Mouse (Mus musculus): ENCODE measurements around the gene Cd83. TPM values are rescaled to one million over a fixed set of nuclear protein-coding genes. Genes with fewer than 3 reads are reported as not detected.

Gene Cd83
- polyA plus RNA-seq, 1 experiment from 2014 or later = 6.0 TPM

DNA sequence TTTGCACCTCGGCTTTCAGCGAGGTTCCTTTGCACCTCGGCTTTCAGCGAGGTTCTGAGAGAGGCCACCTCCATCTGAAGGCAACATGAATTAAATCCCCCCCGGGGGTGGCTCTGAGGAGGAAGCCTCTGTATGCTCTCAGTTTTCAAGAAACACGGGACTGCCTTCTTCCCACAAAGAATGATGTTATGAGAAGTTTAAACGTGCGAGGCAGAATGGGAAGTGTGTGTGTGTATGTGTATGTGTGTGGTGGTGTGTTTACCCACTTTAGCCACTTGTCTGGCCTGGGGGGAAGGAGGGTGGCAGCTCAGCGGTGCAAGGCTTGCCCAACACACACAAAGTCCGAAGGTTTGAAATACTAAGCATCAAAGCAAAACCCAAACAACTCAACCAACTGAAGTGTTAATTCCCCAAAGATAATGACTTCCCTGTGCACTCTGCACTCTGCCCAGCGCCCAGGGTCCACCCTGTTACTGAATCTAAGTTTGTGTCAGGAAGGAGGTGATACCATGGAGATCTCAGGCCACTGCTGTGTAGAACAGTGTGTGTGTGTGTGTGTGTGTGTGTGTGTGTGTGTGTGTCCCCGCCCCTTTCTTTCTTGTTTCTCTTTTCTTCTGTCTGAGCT lies 1.7 kb downstream of the Cd83 start:
- ATAC-seq (ENCODE audit: low FRiP score) (no peak), DNase-seq (ENCODE audit: low spot score, missing footprints) (peak; percentile 88)
- Histone ChIP-seq H3K9me3 (ENCODE audit: control insufficient read depth, low read length) (no peaks in the 10 kb centered on the region), H3K4me1 (ENCODE audit: control insufficient read depth, insufficient read depth, low read length) (peaks cover 10% of the 10 kb centered on the region; the same call in 1 of the 2 replicates), H3K4me3 (ENCODE audit: low read depth, low read length) (no peak overlapping the region), H3K4me2 (no peak overlapping the region; the same call in 1 of the 2 replicates), H3K9ac (ENCODE audit: low read length) (no peak overlapping the region), H3K27ac (ENCODE audit: low read depth, low read length) (no peak overlapping the region), H3K36me3 (ENCODE audit: control insufficient read depth, insufficient read depth, low read length) (no peaks in the 10 kb centered on the region), H3K27me3 (ENCODE audit: control insufficient read depth, insufficient read depth, low read length) (peaks cover 9% of the 10 kb centered on the region)
- WGBS = 38% methylated on average over 12 of the region's 12 CpGs

DNA sequence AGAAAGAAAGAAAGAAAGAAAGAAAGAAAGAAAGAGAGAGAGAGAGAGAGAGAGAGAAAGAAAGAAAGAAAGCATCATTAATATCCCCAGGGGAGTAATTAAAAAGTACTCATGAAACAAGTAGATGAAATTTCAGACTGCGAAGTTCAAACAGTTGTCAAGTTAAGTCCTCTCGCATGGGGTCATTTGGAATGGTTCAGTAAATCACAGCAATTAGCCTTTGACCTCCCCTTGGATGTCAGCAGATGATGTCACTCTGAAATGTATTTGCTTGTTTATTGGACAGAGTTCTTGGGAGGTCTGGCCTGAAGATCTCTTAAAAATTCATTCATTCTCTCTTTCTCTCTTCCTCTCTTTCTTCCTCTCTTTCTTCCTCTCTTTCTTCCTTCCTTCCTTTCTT lies 2.7 kb downstream of the Cd83 start:
- Histone ChIP-seq H3K4me1 (ENCODE audit: control insufficient read depth, insufficient read depth, low read length) (peaks cover 10% of the 10 kb centered on the region; the same call in 1 of the 2 replicates), H3K4me3 (ENCODE audit: low read depth, low read length) (no peak overlapping the region), H3K9me3 (ENCODE audit: control insufficient read depth, low read length) (no peaks in the 10 kb centered on the region), H3K9ac (ENCODE audit: low read length) (no peak overlapping the region), H3K27me3 (ENCODE audit: control insufficient read depth, insufficient read depth, low read length) (peaks cover 9% of the 10 kb centered on the region), H3K27ac (ENCODE audit: low read depth, low read length) (no peak overlapping the region), H3K4me2 (no peak overlapping the region), H3K36me3 (ENCODE audit: control insufficient read depth, insufficient read depth, low read length) (no peaks in the 10 kb centered on the region)
- DNase-seq (ENCODE audit: low spot score, missing footprints) (no peak), ATAC-seq (ENCODE audit: low FRiP score) (no peak)
- WGBS = 54% methylated on average over 2 of the region's 2 CpGs

DNA sequence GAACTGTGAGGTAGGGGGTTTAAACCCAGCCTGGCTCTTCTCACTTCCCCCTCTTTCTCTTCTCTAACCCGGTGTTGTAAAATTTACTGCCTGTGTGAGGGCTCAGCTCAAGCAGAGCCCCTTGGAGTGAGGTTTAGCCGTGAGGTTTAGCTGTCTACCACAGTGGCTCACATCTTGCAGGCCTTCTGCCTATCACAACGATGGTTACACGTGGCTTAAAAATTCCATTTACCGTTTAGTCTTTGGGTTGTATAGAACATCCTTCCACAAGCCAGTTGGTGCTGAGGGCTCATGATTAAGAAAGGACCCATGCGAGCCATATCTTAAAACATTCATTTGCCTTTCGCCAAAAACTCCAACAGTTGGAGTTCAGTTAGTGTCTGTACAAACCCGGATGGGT lies 3.5 kb downstream of the Cd83 start:
- Histone ChIP-seq H3K9ac (ENCODE audit: low read length) (no peak overlapping the region), H3K27me3 (ENCODE audit: control insufficient read depth, insufficient read depth, low read length) (peaks cover 9% of the 10 kb centered on the region), H3K4me1 (ENCODE audit: control insufficient read depth, insufficient read depth, low read length) (peaks cover 10% of the 10 kb centered on the region; the same call in 1 of the 2 replicates), H3K4me2 (no peak overlapping the region), H3K27ac (ENCODE audit: low read depth, low read length) (no peak overlapping the region), H3K4me3 (ENCODE audit: low read depth, low read length) (no peak overlapping the region), H3K9me3 (ENCODE audit: control insufficient read depth, low read length) (no peaks in the 10 kb centered on the region), H3K36me3 (ENCODE audit: control insufficient read depth, insufficient read depth, low read length) (no peaks in the 10 kb centered on the region)
- DNase-seq (ENCODE audit: low spot score, missing footprints) (no peak), ATAC-seq (ENCODE audit: low FRiP score) (no peak)
- WGBS = 87% methylated on average over 8 of the region's 8 CpGs

DNA sequence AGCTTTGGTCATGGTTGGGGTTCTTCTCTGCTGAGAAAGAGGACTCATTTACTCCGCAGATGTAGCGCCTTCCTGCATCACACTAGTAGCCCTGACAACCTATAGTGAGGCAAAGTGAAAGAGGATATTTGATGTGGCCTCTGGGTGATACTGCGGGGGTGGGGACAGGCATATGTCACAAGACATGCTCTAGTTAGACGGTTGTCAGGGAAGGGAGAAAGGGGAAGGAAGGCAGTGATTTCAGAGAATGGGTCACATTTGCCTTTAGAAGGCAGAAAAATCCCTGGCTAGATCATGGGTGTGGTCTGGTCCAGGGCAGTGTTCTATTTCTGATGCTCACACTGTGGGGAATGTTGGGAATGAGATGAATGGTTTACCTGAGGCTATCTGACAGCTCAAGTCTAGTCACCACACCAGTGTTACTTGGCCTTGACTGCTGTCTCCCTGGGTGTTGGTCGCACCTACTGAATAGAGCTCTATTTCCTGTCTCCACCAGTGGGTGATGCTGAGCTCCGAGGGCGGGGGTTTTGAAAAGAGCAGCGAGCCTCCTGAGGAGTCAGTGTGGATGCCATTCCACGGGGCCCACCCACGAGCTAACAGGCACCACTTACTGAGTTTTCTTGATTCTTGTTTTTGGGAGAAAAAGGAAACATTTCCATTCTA lies 4.5 kb downstream of the Cd83 start:
- H3K27ac ChIP-seq (ENCODE audit: low read depth, low read length) = no peak overlapping the region
- ATAC-seq (ENCODE audit: low FRiP score) (no peak), DNase-seq (ENCODE audit: low spot score, missing footprints) (no peak)
- no peaks in the 10 kb centered on the region for H3K9me3 ChIP-seq (ENCODE audit: control insufficient read depth, low read length)
- H3K27me3 ChIP-seq (ENCODE audit: control insufficient read depth, insufficient read depth, low read length) = peaks cover 9% of the 10 kb centered on the region
- H3K4me3 ChIP-seq (ENCODE audit: low read depth, low read length) = no peak overlapping the region
- H3K9ac ChIP-seq (ENCODE audit: low read length) = no peak overlapping the region
- 84% methylated on average over 10 of the region's 10 CpGs for WGBS
- peaks cover 10% of the 10 kb centered on the region; the same call in 1 of the 2 replicates for H3K4me1 ChIP-seq (ENCODE audit: control insufficient read depth, insufficient read depth, low read length)
- H3K4me2 ChIP-seq = no peak overlapping the region
- H3K36me3 ChIP-seq (ENCODE audit: control insufficient read depth, insufficient read depth, low read length) = no peaks in the 10 kb centered on the region

DNA sequence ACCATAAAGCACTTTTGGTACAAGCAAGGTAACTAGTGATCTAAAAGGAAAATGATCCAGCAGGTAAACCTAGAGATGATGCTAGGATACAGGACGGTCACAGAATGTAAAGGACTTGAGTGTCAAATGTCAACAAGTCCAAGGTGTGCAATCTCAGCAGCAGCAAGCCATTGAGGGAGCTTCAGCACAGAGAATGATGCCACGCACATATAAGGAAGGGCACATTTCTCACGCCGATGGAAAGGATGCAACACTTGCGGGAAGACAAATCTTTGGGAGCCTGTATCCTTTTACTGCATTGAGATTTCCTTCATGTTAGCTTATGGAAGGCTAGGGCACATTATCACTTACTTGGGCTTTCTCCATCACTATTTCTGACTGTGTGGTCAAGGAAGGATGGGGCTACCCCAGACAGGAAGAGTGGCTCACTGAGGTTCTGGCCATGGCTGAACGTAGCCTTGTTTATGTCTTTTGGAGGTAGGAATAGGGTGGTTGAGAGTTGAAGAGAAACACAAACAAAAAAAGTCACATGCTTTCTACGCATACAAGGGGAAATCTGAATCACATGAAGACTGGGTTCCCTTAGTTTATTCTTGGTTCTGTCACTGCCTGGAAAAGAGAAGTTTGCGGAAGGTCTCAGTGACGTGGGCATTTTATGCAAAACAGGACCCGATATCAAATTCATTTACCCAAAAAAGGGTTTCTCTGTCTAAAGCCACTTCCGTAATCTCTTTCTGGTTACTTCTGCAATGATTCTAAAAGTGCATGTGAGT lies 5.8 kb downstream of the Cd83 start:
- no peak overlapping the region for H3K9ac ChIP-seq (ENCODE audit: low read length)
- DNase-seq (ENCODE audit: low spot score, missing footprints) = no peak
- no peak overlapping the region for H3K4me2 ChIP-seq
- peaks cover 4% of the 10 kb centered on the region for H3K27me3 ChIP-seq (ENCODE audit: control insufficient read depth, insufficient read depth, low read length)
- WGBS = 93% methylated on average over 11 of the region's 11 CpGs
- H3K27ac ChIP-seq (ENCODE audit: low read depth, low read length) = no peak overlapping the region
- no peaks in the 10 kb centered on the region for H3K9me3 ChIP-seq (ENCODE audit: control insufficient read depth, low read length)
- no peaks in the 10 kb centered on the region for H3K36me3 ChIP-seq (ENCODE audit: control insufficient read depth, insufficient read depth, low read length)
- no peak for ATAC-seq (ENCODE audit: low FRiP score)
- no peak overlapping the region for H3K4me3 ChIP-seq (ENCODE audit: low read depth, low read length)
- H3K4me1 ChIP-seq (ENCODE audit: control insufficient read depth, insufficient read depth, low read length) = peaks cover 2% of the 10 kb centered on the region; the same call in 1 of the 2 replicates

DNA sequence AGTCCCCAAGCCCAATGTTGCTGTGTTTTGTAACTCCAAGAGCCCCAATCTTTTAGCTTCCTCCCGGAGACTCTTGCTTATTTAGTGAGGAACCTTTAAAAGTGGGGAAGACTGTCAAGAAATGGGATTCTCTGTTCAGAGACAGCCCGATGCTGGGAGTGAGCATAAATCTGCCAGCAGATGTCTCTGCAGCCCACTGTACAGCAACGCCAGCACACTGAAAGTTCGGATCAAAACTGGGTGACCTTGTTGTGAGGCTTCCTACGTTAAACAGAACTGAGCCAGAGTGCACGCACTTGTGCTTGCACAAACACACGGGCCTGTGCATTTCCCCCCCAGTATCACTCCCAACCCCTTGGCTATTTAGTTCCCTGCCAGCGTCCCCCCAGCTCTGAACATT lies 10.8 kb downstream of the Cd83 start:
- no peaks in the 10 kb centered on the region for H3K36me3 ChIP-seq (ENCODE audit: control insufficient read depth, insufficient read depth, low read length)
- 63% methylated on average over 8 of the region's 8 CpGs for WGBS
- no peak for ATAC-seq (ENCODE audit: low FRiP score)

DNA sequence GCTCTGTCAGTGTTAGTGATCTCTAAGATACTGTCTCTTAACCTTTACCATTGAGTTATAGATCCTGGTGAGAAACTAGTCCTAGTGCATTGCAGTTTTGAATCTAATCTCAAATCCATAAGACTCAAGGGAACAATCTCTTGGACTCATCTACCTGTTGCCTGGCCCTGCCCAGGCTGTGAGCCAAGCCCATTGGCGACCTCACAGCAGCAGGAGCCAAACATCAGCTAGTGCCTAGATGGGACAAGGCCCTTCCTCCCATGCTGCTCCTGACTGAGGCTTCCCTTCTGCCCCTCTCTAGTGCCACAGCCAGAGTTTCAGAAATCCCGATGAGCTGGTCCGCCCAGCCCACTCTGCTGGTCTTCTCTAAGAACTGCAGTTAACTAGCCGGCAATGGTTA lies 14.1 kb downstream of the Cd83 start:
- Histone ChIP-seq H3K9me3 (ENCODE audit: control insufficient read depth, low read length) (no peaks in the 10 kb centered on the region; the same call in 1 of the 2 replicates), H3K9ac (ENCODE audit: low read length) (no peak overlapping the region), H3K4me2 (no peak overlapping the region), H3K27me3 (ENCODE audit: control insufficient read depth, insufficient read depth, low read length) (no peaks in the 10 kb centered on the region), H3K36me3 (ENCODE audit: control insufficient read depth, insufficient read depth, low read length) (no peaks in the 10 kb centered on the region), H3K4me1 (ENCODE audit: control insufficient read depth, insufficient read depth, low read length) (no peaks in the 10 kb centered on the region), H3K27ac (ENCODE audit: low read depth, low read length) (no peak overlapping the region), H3K4me3 (ENCODE audit: low read depth, low read length) (no peak overlapping the region)
- ATAC-seq (ENCODE audit: low FRiP score) = no peak
- no peak for DNase-seq (ENCODE audit: low spot score, missing footprints)
- 79% methylated on average over 4 of the region's 4 CpGs for WGBS

More for the DNA sequence above, 10.8 kb downstream of the Cd83 start:
- Histone ChIP-seq H3K4me1 (ENCODE audit: control insufficient read depth, insufficient read depth, low read length) (no peaks in the 10 kb centered on the region), H3K27ac (ENCODE audit: low read depth, low read length) (no peak overlapping the region), H3K27me3 (ENCODE audit: control insufficient read depth, insufficient read depth, low read length) (no peaks in the 10 kb centered on the region), H3K4me2 (no peak overlapping the region), H3K9ac (ENCODE audit: low read length) (no peak overlapping the region), H3K9me3 (ENCODE audit: control insufficient read depth, low read length) (no peaks in the 10 kb centered on the region), H3K4me3 (ENCODE audit: low read depth, low read length) (no peak overlapping the region)
- DNase-seq (ENCODE audit: low spot score, missing footprints) = no peak

DNA sequence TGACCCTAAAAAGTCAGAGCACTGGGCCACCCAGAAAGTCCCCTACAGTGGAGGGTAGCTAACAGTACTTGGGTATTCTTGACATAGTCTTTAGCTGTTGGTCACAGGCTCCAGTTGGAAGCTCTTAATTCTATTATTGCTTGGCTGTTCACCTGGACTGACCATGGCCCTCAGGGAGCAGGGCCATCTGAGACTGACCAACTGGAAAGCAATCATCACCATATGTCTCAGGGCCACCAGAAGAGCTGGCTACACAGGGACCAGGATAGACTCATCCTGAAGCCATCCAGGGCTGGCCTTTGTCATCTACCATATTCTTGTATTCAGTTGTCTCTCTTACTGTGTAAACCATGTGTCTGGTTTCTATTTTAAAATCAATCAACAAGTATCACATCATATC lies 15.6 kb downstream of the Cd83 start:
- Histone ChIP-seq H3K9ac (ENCODE audit: low read length) (no peak overlapping the region), H3K4me3 (ENCODE audit: low read depth, low read length) (no peak overlapping the region), H3K4me1 (ENCODE audit: control insufficient read depth, insufficient read depth, low read length) (no peaks in the 10 kb centered on the region), H3K9me3 (ENCODE audit: control insufficient read depth, low read length) (no peaks in the 10 kb centered on the region; the same call in none of the 2 replicates), H3K4me2 (no peak overlapping the region), H3K27me3 (ENCODE audit: control insufficient read depth, insufficient read depth, low read length) (no peaks in the 10 kb centered on the region), H3K27ac (ENCODE audit: low read depth, low read length) (no peak overlapping the region), H3K36me3 (ENCODE audit: control insufficient read depth, insufficient read depth, low read length) (no peaks in the 10 kb centered on the region)
- ATAC-seq (ENCODE audit: low FRiP score) (no peak), DNase-seq (ENCODE audit: low spot score, missing footprints) (peak; percentile 10)

DNA sequence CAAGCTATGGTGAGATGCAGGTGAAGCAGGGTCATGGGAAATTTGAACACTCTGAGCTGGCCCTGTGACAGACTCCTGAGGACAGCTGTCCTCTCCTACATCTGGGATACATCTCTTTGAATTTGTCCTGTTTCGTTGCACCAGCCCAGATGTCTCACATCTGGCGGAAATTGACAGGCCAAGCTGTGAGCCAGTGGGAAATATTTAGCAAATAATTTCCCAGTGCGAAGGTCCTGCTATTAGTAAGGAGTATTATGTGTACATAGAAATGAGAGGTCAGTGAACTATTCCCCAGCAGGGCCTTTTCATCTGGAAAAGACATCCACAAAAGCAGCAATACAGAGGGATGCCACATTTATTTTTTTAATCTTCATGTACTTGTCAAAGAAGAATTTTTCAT lies 17.4 kb downstream of the Cd83 start:
- peaks cover 5% of the 10 kb centered on the region for H3K4me1 ChIP-seq (ENCODE audit: control insufficient read depth, insufficient read depth, low read length)
- no peak for ATAC-seq (ENCODE audit: low FRiP score)
- peak; percentile 73 for DNase-seq (ENCODE audit: low spot score, missing footprints)
- no peak overlapping the region for H3K4me2 ChIP-seq
- 79% methylated on average over 3 of the region's 3 CpGs for WGBS
- no peak overlapping the region for H3K4me3 ChIP-seq (ENCODE audit: low read depth, low read length)
- no peak overlapping the region for H3K9ac ChIP-seq (ENCODE audit: low read length)
- H3K9me3 ChIP-seq (ENCODE audit: control insufficient read depth, low read length) = no peaks in the 10 kb centered on the region; the same call in none of the 2 replicates
- H3K27ac ChIP-seq (ENCODE audit: low read depth, low read length) = no peak overlapping the region
- no peaks in the 10 kb centered on the region for H3K27me3 ChIP-seq (ENCODE audit: control insufficient read depth, insufficient read depth, low read length)
- H3K36me3 ChIP-seq (ENCODE audit: control insufficient read depth, insufficient read depth, low read length) = no peaks in the 10 kb centered on the region

All from midbrain, embryonic 11.5 days (tissue).